Mouse (Mus musculus) embryo, embryonic 11 days (tissue): ENCODE measurements around the gene Dnajc1.
A peak's percentile ranks its signal among the peaks of the same experiment; 100 is the strongest.

Experiments
- DNase-seq: peaks from one replicate; pipeline ENCODE4 v3.0.0-alpha.2; 2015

Gene Dnajc1

DNA sequence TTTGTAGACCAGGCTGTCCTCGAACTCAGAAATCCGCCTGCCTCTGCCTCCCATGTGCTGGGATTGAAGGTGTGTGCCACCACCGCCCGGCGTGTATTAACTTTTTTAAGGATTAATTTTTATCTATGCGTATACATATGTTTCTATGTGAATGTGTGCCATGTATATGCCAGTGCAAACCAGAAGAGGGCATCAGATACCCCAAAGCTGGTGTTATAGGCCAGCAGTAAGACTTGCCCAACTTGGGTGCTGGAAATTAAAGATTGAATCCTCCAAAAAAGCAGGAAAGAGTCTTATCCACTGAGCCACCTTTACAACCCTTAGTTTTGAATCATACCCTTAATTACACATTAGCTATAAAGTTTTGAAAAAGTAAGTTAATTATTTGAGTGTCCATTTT, 107.5 kb downstream of the Dnajc1 start:
- no peak for DNase-seq

DNA sequence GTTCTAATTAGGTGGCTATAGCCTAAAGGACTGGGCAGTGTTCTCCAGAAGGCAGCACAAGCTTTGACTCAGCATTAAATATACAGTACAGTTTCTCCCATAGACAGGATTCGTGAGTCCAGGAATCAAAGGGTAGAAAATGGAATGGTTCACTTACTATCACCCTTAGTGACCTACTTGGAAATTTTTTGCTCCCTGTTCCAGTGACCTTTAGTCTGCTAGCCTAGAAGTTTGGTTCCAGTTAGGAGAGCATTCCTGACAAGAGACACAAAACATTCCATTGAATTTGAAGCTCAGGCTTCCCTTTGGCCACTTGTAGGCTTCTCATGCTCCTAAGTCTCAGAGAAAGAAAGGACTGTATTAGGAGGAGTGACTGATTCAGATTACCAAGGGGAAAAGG, 126.9 kb downstream of the Dnajc1 start:
- no peak for DNase-seq

GRCm38 (mm10) chr2:18264579-18264978, 128.1 kb downstream of the Dnajc1 start:
- DNase-seq: no peak

DNA sequence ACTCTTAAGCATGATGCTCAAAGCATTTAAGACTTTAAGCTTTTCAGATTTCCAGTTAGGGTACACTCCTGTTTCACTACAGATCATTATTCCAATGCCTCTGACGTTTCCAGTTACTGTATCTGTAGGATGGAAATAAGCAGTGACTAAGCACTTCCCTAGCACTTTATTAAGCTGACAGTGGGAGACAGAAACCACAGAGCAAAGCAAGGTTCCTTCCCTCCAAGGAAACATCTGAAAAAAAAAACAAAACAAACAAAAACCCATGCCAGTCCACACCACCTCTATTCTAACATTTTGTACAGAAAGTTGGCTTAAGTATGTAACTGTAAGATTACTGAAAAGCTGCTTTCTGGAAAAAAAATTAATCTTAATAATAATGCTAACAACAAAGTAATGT, 130.3 kb downstream of the Dnajc1 start:
- DNase-seq: no peak

GRCm38 (mm10) chr2:18249224-18249623, 143.4 kb downstream of the Dnajc1 start:
- DNase-seq: no peak

- no peak for DNase-seq
Measured at GRCm38 (mm10) chr2:18235524-18235923, 157.1 kb downstream of the Dnajc1 start.

DNA sequence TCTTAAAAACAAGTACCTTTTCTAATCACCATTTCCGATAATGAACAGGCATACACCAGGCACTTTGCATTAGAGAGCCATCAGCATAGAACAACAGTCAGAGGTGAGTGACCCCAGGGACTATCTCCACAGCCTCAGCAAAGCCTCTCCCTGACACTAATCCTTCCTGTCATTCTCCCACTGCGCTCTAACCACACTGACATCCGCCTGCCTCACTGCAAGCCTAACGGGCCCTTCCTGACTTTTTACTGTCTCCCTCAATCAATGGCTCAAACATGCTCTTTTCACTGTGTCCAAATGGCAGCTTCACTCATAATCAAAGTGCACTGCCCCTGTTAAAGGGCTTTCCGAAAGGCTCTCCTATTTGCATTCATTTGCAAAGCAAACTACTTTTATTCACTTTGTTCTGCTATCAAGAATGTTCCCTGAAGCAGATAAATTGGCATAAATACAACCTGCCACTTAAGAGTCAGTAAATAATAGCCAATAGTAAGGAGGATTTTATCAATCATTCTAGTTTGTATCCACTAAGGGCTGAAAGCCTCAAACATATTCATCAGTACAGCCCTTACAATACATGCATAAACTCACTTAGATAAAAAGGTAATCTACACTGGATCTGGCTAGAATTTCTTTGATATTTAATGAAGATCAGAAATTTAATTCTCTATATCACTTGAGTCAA, 159.6 kb downstream of the Dnajc1 start:
- DNase-seq: peak; percentile 47

GRCm38 (mm10) chr2:18231143-18231542, 161.5 kb downstream of the Dnajc1 start:
- no peak for DNase-seq

GRCm38 (mm10) chr2:18229279-18229678, 163.4 kb downstream of the Dnajc1 start:
- DNase-seq: peak; percentile 63

DNA sequence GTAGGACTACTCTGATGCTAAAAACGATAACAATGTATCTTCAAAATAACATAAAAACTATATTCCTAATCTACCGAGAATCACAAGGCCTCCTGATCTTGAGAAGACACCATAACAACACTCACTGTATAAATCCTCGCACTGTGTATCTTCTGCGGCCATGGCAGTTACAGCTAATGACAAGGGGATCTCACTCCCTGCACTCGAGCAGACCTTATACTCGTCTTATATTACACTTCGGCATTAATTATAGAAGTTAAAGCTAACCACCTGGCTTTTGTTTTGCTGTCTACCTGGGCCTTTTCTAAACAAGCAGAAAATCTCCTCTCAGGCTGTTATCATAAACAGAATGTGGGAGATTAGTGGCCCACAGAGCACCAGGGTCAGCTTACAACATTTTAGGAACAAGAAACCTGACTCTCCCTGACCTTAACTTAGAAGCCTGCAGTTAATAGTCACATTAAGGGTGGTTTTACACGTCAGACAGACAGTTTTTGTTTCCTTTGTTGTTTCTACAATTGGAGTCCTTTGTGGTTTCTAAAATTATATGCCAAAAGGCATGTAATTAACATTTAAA, 164.1 kb downstream of the Dnajc1 start:
- DNase-seq: peak; percentile 34

GRCm38 (mm10) chr2:18219569-18219968, 173.1 kb downstream of the Dnajc1 start:
- no peak for DNase-seq

- DNase-seq: no peak
Measured at GRCm38 (mm10) chr2:18219136-18219535, 173.5 kb downstream of the Dnajc1 start.

- DNase-seq: no peak
Measured at GRCm38 (mm10) chr2:18218500-18218899, 174.1 kb downstream of the Dnajc1 start.

GRCm38 (mm10) chr2:18217867-18218266, 174.8 kb downstream of the Dnajc1 start:
- peak; percentile 35 for DNase-seq

DNA sequence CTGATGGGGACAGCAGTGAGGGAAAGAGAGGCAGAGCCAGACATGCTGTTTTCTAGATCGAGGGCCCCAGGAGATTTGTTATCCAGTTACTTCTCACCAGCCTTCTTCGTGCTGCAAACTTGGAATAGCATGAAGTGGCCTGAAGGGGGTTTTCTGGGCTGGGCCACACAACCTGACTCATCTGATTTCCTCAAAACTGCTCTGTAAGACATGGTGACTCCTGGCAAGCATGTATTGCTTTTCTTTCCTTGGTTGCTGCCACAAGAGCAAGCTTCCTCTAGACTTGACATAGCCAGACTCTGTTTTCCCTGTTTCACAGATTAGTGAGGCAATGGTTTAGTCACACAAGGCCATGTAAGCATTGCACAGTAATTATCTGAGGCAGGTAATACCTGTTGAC, 178.6 kb downstream of the Dnajc1 start:
- no peak for DNase-seq

GRCm38 (mm10) chr2:18209948-18210347, 182.7 kb downstream of the Dnajc1 start:
- DNase-seq: no peak

DNA sequence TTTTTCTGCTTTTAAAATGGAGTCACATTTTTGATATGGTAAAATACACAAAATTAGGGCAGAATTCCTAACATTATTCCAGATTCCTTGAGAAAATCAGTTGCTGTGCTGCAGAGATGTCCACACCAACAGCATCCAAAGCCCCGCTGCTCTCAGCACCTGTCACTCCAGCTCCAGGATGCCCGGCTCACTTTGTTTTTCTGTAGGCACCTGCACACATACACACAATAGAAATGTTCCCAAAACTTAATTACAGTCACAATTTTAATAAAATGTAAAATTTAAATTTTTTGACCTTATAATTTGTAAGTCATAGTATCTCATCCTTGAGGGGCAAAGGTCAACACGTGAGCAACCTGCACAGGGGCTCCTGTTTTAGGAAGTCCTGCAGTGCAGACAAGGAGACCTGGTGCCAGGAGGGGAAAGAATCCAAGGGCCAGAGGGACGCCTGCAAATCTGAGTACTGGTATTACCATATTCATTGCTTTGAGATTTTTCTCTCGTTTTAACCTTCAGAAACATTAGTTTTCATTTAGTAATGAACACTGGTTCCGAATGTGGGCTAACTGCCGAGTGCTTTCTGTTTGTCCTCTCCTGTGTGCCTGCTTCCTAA, 183.3 kb downstream of the Dnajc1 start:
- no peak for DNase-seq

GRCm38 (mm10) chr2:18208578-18208977, 184.1 kb downstream of the Dnajc1 start:
- DNase-seq: no peak

GRCm38 (mm10) chr2:18206811-18207210, 185.8 kb downstream of the Dnajc1 start:
- DNase-seq: no peak

DNA sequence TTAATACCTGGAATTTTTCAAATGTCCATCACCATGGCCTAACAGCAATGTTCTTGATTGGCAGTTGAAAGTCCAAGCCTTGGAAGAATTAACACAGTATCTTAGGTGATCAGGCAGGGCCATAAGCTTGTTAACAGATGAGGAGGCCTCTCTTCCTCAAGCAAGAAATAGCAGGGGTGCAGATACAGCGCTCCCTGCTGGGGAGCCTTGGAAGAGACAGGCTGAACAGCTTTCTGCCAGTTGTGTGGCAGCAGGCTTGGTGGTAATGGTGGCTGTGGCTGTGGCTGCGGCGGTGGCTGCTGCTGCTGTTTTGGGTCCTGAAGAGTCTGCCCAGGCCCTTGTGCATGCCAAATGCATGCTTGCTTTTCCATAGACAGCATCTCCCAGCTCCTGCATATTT, 187.5 kb downstream of the Dnajc1 start:
- peak; percentile 55 for DNase-seq

DNA sequence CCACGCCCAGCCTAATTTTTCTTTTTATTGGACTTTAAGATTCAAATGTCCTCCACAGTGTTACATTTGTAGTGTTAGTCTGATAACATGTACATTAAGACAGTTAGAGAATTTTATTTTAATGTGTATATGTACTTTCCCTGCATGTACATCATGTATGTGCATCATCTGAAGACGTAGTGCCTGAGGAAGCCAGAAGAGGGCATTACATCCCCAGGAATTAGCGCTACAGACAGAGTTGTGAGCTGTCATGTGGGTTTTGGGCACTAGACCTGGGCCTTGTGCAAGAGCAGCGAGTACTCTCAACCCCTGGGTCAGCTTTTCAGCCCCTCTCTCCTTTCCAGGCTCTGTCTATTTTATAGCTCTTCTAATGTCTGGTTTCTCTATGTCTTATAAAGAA, 189.7 kb downstream of the Dnajc1 start:
- DNase-seq: no peak

DNA sequence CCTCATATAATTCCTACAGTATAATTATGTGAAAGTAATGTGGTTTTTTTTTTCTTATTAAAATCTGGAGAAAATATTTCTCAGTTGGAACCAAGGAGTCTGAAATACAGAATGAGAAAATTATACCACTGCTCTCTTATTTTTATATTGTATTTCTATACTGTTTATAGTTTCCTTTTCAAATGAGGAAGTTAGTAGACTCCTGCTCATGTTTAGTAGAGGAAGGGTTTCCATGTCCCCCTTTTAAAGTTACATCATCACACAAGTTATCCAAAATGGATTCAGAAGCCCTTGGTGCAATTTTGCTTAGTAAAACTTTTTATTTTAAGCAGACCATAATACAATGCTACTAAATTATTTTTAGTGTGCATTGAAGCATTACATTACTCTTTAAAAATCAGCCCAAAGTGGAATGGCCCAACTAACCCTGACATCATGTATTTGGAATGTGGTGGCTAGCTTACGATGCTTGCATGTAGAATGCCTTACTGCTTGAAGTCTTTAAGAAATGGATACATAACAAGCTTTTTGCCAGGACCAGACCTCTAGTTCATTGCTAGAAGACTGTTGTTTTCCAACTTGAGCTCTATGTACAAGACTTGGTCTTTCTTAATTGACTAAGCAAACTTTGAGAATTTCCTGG, 190.7 kb downstream of the Dnajc1 start:
- DNase-seq: no peak

GRCm38 (mm10) chr2:18195691-18196396, 196.8 kb downstream of the Dnajc1 start:
- peak; percentile 10 for DNase-seq
